Mouse (Mus musculus): ENCODE measurements around the gene Rac3. TPM values are rescaled to one million over a fixed set of nuclear protein-coding genes. Genes with fewer than 3 reads are reported as not detected.
A peak's percentile ranks its signal among the peaks of the same experiment; 100 is the strongest.

Rac3 gene
- polyA plus RNA-seq, 1 experiment from 2014 or later = 51.2 TPM

- Histone ChIP-seq H3K9ac (replicated peaks) (0 out of 2 replicates have a peak overlapping the region, but pooled peaks have one; percentile 12), H3K4me1 (replicated peaks) (peaks cover 16% of the 10 kb centered on the region; the same call in 1 of the 2 replicates), H3K9me3 (no peaks in the 10 kb centered on the region), H3K36me3 (peaks cover 82% of the 10 kb centered on the region), H3K4me2 (no peak overlapping the region), H3K27me3 (no peaks in the 10 kb centered on the region), H3K27ac (peak overlapping the region; percentile 76), H3K4me3 (replicated peaks) (no peak overlapping the region)
- WGBS = 82% methylated on average over 20 of the region's 20 CpGs
- ATAC-seq (ENCODE audit: insufficient number of reproducible peaks, insufficient read depth, low FRiP score, low TSS enrichment, low read depth) = no peak
These were observed 34.5 kb upstream of the Rac3 start for GRCm38 (mm10) chr11:120686650-120687272.

DNA sequence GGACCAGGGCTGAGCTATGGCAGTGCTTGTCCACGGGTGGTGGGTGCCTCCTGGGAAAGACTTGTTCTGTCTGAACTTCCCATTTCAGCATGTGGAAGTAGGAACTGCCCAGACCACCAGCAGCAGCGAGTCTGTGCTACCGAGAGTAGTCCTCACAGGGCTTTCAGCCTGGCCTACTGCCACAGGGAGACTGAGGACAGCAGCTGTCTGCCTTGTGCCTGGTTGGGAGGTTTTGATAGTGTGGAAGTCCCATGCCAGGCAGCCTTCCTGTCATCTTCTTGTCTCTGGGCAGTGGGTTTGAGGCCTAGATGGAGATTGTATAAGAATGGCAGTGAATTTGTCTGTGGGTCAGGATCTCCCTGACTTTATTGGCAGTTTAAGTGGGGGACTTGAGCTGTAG lies 31.9 kb upstream of the Rac3 start:
- Histone ChIP-seq H3K9ac (replicated peaks) (no peak overlapping the region), H3K36me3 (peaks cover 83% of the 10 kb centered on the region), H3K27ac (no peak overlapping the region), H3K4me2 (no peak overlapping the region), H3K9me3 (no peaks in the 10 kb centered on the region), H3K4me3 (replicated peaks) (no peak overlapping the region), H3K27me3 (no peaks in the 10 kb centered on the region), H3K4me1 (replicated peaks) (peaks cover 12% of the 10 kb centered on the region)
- no peak for ATAC-seq (ENCODE audit: insufficient number of reproducible peaks, insufficient read depth, low FRiP score, low TSS enrichment, low read depth)
- WGBS = 79% methylated on average over 3 of the region's 3 CpGs

DNA sequence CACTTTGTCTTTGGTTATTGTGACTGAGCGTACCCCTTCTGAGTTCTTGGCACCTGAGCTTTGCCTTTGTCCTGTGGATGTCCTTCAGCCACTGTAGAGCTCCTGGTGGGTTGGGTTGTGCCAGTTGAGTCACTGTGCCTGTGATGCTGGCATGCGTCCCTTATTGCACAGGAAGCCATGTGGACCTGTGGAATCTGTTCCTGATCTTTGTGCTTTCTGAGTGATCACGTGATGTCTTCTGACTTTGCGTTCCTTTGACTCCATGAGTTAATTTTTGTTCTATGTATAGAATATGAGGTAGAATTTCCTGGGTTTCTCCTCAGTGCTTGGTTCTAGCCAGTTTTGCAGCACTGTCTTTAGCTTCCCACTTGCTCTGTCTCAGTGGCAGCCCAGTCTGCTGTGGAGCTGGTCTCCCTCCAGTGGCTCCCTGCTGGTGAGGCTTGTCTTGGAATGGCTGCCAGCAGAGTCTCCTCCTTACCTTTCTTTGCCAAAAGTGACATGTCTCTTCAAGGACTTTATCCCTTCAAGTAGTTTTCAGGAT lies 28.7 kb upstream of the Rac3 start:
- Histone ChIP-seq H3K27me3 (no peaks in the 10 kb centered on the region), H3K4me3 (replicated peaks) (no peak overlapping the region), H3K4me2 (no peak overlapping the region), H3K4me1 (replicated peaks) (peaks cover 29% of the 10 kb centered on the region), H3K9me3 (0 out of 2 replicates have a peak, but pooled peaks cover 4% of the 10 kb centered on the region), H3K36me3 (peaks cover 81% of the 10 kb centered on the region), H3K9ac (replicated peaks) (no peak overlapping the region), H3K27ac (no peak overlapping the region)
- no peak for ATAC-seq (ENCODE audit: insufficient number of reproducible peaks, insufficient read depth, low FRiP score, low TSS enrichment, low read depth)
- 91% methylated on average over 4 of the region's 4 CpGs for WGBS

DNA sequence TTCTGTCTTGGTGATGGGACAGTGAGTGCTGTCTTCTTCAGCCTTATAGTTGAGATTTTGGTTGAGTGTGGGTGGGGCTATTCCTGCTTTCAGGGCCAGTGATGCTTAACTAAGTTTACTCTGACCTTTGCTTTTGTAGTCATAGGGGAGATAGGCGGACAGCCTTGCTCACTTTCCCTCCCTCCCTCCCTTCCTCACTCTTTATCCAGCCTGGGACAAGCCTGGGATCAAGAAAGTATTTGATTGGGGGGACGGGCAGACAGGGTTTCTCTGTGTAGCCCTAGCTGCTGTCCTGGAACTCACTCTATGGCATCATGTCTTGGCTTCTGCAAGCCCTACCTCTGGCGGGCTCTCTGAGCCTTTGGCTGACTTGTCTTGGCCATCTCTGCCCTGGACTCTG lies 27.8 kb upstream of the Rac3 start:
- no peak overlapping the region for H3K9ac ChIP-seq (replicated peaks)
- no peak overlapping the region for H3K4me2 ChIP-seq
- H3K27me3 ChIP-seq = no peaks in the 10 kb centered on the region
- peaks cover 73% of the 10 kb centered on the region for H3K36me3 ChIP-seq
- H3K4me3 ChIP-seq (replicated peaks) = no peak overlapping the region
- 0 out of 2 replicates have a peak, but pooled peaks cover 4% of the 10 kb centered on the region for H3K9me3 ChIP-seq
- WGBS = 83% methylated on average over 3 of the region's 3 CpGs
- no peak overlapping the region for H3K27ac ChIP-seq
- H3K4me1 ChIP-seq (replicated peaks) = peaks cover 37% of the 10 kb centered on the region
- ATAC-seq (ENCODE audit: insufficient number of reproducible peaks, insufficient read depth, low FRiP score, low TSS enrichment, low read depth) = no peak

GRCm38 (mm10) chr11:120695184-120695583 lies 26.1 kb upstream of the Rac3 start:
- no peak overlapping the region for H3K9ac ChIP-seq (replicated peaks)
- ATAC-seq (ENCODE audit: insufficient number of reproducible peaks, insufficient read depth, low FRiP score, low TSS enrichment, low read depth) = peak; percentile 41; the same call in 1 of the 2 replicates
- 0 out of 2 replicates have a peak, but pooled peaks cover 4% of the 10 kb centered on the region for H3K9me3 ChIP-seq
- peaks cover 37% of the 10 kb centered on the region for H3K4me1 ChIP-seq (replicated peaks)
- H3K36me3 ChIP-seq = peaks cover 69% of the 10 kb centered on the region
- H3K4me3 ChIP-seq (replicated peaks) = no peak overlapping the region
- H3K27ac ChIP-seq = peak overlapping the region; percentile 87
- H3K4me2 ChIP-seq = 0 out of 2 replicates have a peak overlapping the region, but pooled peaks have one; percentile 11
- no peaks in the 10 kb centered on the region for H3K27me3 ChIP-seq
- WGBS = 10% methylated on average over 4 of the region's 4 CpGs

DNA sequence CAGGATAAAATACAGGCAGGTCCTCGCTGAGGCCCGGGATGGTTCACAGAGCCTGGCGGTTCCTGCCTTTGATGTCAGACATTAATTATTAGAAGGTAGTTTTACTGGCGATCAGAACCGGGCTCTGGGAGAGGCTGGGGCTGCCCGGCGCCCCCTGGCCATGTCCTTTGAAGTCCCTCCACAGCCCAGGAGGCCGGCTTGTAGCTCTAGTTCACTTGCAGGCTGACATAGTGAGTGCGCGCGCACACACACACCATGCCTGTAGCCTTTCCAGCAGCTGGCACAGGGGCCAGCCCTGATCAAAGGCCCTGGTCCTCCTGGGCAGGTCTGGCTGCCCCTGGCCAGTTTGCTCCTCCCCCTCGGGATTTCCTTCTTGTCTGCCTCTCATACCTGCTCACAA lies 25.6 kb upstream of the Rac3 start:
- Histone ChIP-seq H3K36me3 (peaks cover 69% of the 10 kb centered on the region), H3K4me3 (replicated peaks) (no peak overlapping the region)

GRCm38 (mm10) chr11:120696568-120696967 lies 24.7 kb upstream of the Rac3 start:
- ATAC-seq (ENCODE audit: insufficient number of reproducible peaks, insufficient read depth, low FRiP score, low TSS enrichment, low read depth) = no peak
- Histone ChIP-seq H3K9me3 (0 out of 2 replicates have a peak, but pooled peaks cover 4% of the 10 kb centered on the region), H3K36me3 (peaks cover 71% of the 10 kb centered on the region), H3K9ac (replicated peaks) (no peak overlapping the region), H3K4me1 (replicated peaks) (peaks cover 37% of the 10 kb centered on the region), H3K27me3 (no peaks in the 10 kb centered on the region), H3K4me3 (replicated peaks) (no peak overlapping the region), H3K27ac (peak overlapping the region; percentile 87), H3K4me2 (no peak overlapping the region)
- WGBS = 91% methylated on average over 6 of the region's 6 CpGs

More for the DNA sequence above, 25.6 kb upstream of the Rac3 start:
- WGBS = 5% methylated on average over 12 of the region's 12 CpGs
- ATAC-seq (ENCODE audit: insufficient number of reproducible peaks, insufficient read depth, low FRiP score, low TSS enrichment, low read depth) = peak; percentile 64
- H3K27ac ChIP-seq = peak overlapping the region; percentile 87
- peak overlapping the region; percentile 11 for H3K4me2 ChIP-seq
- no peaks in the 10 kb centered on the region for H3K27me3 ChIP-seq
- 0 out of 2 replicates have a peak, but pooled peaks cover 4% of the 10 kb centered on the region for H3K9me3 ChIP-seq
- peaks cover 37% of the 10 kb centered on the region for H3K4me1 ChIP-seq (replicated peaks)
- H3K9ac ChIP-seq (replicated peaks) = peak overlapping the region; percentile 32

DNA sequence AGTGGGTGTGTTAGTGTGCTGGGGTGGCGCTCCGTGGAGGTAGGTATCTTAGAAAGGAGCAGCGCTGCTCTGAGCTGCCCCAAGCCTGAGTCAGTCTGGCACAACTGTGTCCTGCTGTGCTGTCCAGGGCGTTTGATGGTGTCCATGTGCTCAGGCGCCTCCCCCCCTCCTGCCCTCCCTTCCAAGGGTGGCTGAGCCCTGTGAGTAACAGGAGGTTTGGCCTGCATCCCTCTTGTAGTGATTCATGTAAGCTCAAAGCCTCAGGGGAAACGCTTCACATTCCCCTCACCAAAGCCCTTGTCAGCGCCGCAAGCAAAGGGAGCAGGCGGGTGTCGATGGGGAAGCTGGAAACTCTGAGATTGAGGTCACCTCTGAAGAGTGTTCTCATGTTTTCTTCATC lies 23.5 kb upstream of the Rac3 start:
- no peak overlapping the region for H3K4me3 ChIP-seq (replicated peaks)
- H3K27me3 ChIP-seq = no peaks in the 10 kb centered on the region
- H3K9me3 ChIP-seq = 0 out of 2 replicates have a peak, but pooled peaks cover 4% of the 10 kb centered on the region
- peaks cover 70% of the 10 kb centered on the region for H3K36me3 ChIP-seq
- peak overlapping the region; percentile 41 for H3K27ac ChIP-seq
- H3K4me1 ChIP-seq (replicated peaks) = peaks cover 37% of the 10 kb centered on the region
- H3K4me2 ChIP-seq = no peak overlapping the region
- H3K9ac ChIP-seq (replicated peaks) = 0 out of 2 replicates have a peak overlapping the region, but pooled peaks have one; percentile 5
- WGBS = 38% methylated on average over 10 of the region's 10 CpGs
- no peak for ATAC-seq (ENCODE audit: insufficient number of reproducible peaks, insufficient read depth, low FRiP score, low TSS enrichment, low read depth)

GRCm38 (mm10) chr11:120703696-120704454 lies 17.4 kb upstream of the Rac3 start:
- ATAC-seq (ENCODE audit: insufficient number of reproducible peaks, insufficient read depth, low FRiP score, low TSS enrichment, low read depth) = no peak
- Histone ChIP-seq H3K4me2 (peak overlapping the region; percentile 39), H3K4me3 (replicated peaks) (no peak overlapping the region), H3K27ac (peak overlapping the region; percentile 92), H3K9me3 (no peaks in the 10 kb centered on the region), H3K27me3 (no peaks in the 10 kb centered on the region), H3K36me3 (peaks cover 42% of the 10 kb centered on the region), H3K9ac (replicated peaks) (peak overlapping the region; percentile 45; the same call in 1 of the 2 replicates), H3K4me1 (replicated peaks) (peaks cover 58% of the 10 kb centered on the region)
- 15% methylated on average over 15 of the region's 15 CpGs for WGBS

DNA sequence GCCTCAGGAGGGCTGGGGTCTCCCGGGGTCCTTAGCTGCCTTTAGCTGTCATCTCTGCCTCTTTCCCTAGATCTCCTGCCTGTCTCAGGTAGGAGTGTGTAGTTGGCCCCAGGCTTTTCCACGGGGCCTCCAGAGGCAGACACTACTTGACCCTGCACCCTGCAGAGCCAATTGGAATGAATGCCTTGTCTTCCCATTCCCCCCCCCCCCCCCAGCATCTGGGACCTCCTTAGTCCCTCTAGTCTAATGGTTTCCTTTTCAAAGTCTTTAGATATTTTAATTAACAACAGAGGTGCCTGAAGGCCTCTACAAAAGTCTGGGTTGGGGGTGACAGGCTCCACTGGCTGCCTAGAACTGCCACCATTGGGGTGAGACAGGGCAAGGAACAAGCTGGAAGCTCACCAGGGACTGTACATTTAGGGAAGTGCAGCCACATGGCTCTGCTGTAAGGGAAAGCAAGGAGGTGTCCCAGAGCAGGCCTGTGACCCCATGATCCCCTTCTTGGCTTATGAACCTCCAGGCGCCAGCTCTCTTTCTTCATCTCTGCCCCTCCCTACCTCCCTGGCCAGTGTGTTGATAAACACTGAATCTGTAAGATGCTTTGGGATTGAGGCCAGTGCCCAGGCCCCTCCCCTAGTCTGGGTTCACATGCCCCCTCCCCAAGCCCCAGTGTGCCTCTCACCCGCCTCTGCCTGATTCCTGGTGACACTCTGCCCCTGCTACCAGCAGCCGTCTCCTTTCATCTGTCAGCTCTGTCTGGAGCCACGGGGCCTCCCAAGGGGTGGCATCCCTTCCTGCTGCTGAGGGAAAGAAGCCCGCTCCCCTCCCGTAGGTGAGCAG lies 16.6 kb upstream of the Rac3 start:
- Histone ChIP-seq H3K9me3 (no peaks in the 10 kb centered on the region), H3K9ac (replicated peaks) (peak overlapping the region; percentile 45; the same call in 1 of the 2 replicates), H3K4me3 (replicated peaks) (no peak overlapping the region), H3K4me2 (peak overlapping the region; percentile 39), H3K27ac (peak overlapping the region; percentile 92), H3K4me1 (replicated peaks) (peaks cover 66% of the 10 kb centered on the region), H3K27me3 (no peaks in the 10 kb centered on the region), H3K36me3 (peaks cover 48% of the 10 kb centered on the region)
- ATAC-seq (ENCODE audit: insufficient number of reproducible peaks, insufficient read depth, low FRiP score, low TSS enrichment, low read depth) = no peak
- 11% methylated on average over 8 of the region's 8 CpGs for WGBS
